Mouse (Mus musculus) neural tube, embryonic 12.5 days (tissue): Measurements from ENCODE around the gene Dnajb13. TPM values are rescaled to one million over a fixed set of nuclear protein-coding genes. Genes with fewer than 3 reads are reported as not detected.

Source experiments
- ATAC-seq: fragments of 200-750 bp; cut with Nextera tagmentation; 2 replicates; pipeline ENCODE4 v1.8.0; 2017; ENCODE audit warnings: low read depth, mild to moderate bottlenecking, moderate TSS enrichment, moderate library complexity; ENCODE audit not compliant: low FRiP score
- H3K27ac ChIP-seq: fragments of 300-500 bp; sonication (generic); 2 replicates; pipeline ENCODE4 v1.5.1; 2016
- H3K27me3 ChIP-seq: fragments of 300-500 bp; sonication (generic); replicated peaks from 2 replicates; pipeline ENCODE4 v1.6.1; 2016; ENCODE audit warnings: mild to moderate bottlenecking
- H3K36me3 ChIP-seq: fragments of 300-500 bp; sonication (generic); 2 replicates; pipeline ENCODE4 v1.6.1; 2016; ENCODE audit warnings: mild to moderate bottlenecking
- H3K4me1 ChIP-seq: fragments of 300-500 bp; sonication (generic); 2 replicates; pipeline ENCODE4 v1.6.1; 2016
- H3K4me2 ChIP-seq: fragments of 300-500 bp; sonication (generic); replicated peaks from 2 replicates; pipeline ENCODE4 v1.6.1; 2016; ENCODE audit warnings: mild to moderate bottlenecking
- H3K4me3 ChIP-seq: fragments of 300-500 bp; sonication (generic); 2 replicates; pipeline ENCODE4 v1.5.1; 2016
- H3K9ac ChIP-seq: fragments of 300-500 bp; sonication (generic); 2 replicates; pipeline ENCODE4 v1.6.1; 2016; ENCODE audit warnings: mild to moderate bottlenecking
- H3K9me3 ChIP-seq: fragments of 300-500 bp; sonication (generic); 2 replicates; pipeline ENCODE4 v1.6.1; 2016; ENCODE audit warnings: mild to moderate bottlenecking
- WGBS: fragments of 180-500 bp; shearing (Covaris S2); methylation state at CpG from one replicate; pipeline ENCODE4 v1.1.7; 2016; 5-methylcytosine and 5-hydroxymethylcytosine counted together
- polyA plus RNA-seq: library from polyadenylated mRNA; unstranded; fragments of >200 nt; fragmentation: Nextera tagmentation; extraction: Ambion mirVana; gene quantifications from 2 replicates; pipeline ENCODE4 v1.2.1, GENCODE M21; 2016

Dnajb13 gene
- polyA plus RNA-seq, 1 experiment from 2014 or later, result 0.56 TPM

GRCm38 (mm10) chr7:100504740-100505487 is 9.8 kb downstream of the Dnajb13 start:
- Histone ChIP-seq H3K4me1 (peaks cover 9% of the 10 kb centered on the region), H3K27ac (no peak overlapping the region), H3K9ac (no peak overlapping the region), H3K9me3 (no peaks in the 10 kb centered on the region), H3K4me3 (no peak overlapping the region), H3K36me3 (no peaks in the 10 kb centered on the region), H3K27me3 (no peaks in the 10 kb centered on the region), H3K4me2 (no peak overlapping the region)
- 88% methylated on average over 13 of the region's 13 CpGs for WGBS
- no peak for ATAC-seq

GRCm38 (mm10) chr7:100503076-100503475 is 11.7 kb downstream of the Dnajb13 start:
- WGBS, result 88% methylated on average over 5 of the region's 5 CpGs
- ATAC-seq, result no peak
- Histone ChIP-seq H3K27me3 (no peaks in the 10 kb centered on the region), H3K4me1 (peaks cover 3% of the 10 kb centered on the region), H3K4me3 (no peak overlapping the region), H3K9me3 (no peaks in the 10 kb centered on the region), H3K27ac (no peak overlapping the region), H3K4me2 (no peak overlapping the region), H3K36me3 (peaks cover 11% of the 10 kb centered on the region; the same call in 1 of the 2 replicates), H3K9ac (no peak overlapping the region)

GRCm38 (mm10) chr7:100502374-100502922 is 12.3 kb downstream of the Dnajb13 start:
- no peaks in the 10 kb centered on the region for H3K27me3 ChIP-seq
- H3K9ac ChIP-seq, result no peak overlapping the region
- no peak overlapping the region for H3K4me3 ChIP-seq
- ATAC-seq, result no peak
- peaks cover 11% of the 10 kb centered on the region; the same call in 1 of the 2 replicates for H3K36me3 ChIP-seq
- 87% methylated on average over 7 of the region's 7 CpGs for WGBS
- no peaks in the 10 kb centered on the region for H3K9me3 ChIP-seq
- H3K27ac ChIP-seq, result no peak overlapping the region
- no peaks in the 10 kb centered on the region for H3K4me1 ChIP-seq
- H3K4me2 ChIP-seq, result no peak overlapping the region

- no peaks in the 10 kb centered on the region for H3K9me3 ChIP-seq
- peaks cover 11% of the 10 kb centered on the region; the same call in 1 of the 2 replicates for H3K36me3 ChIP-seq
- 70% methylated on average over 2 of the region's 2 CpGs for WGBS
- no peak overlapping the region for H3K4me2 ChIP-seq
- H3K4me1 ChIP-seq, result no peaks in the 10 kb centered on the region
- no peak overlapping the region for H3K27ac ChIP-seq
- H3K27me3 ChIP-seq, result no peaks in the 10 kb centered on the region
- no peak overlapping the region for H3K9ac ChIP-seq
- H3K4me3 ChIP-seq, result no peak overlapping the region
- ATAC-seq, result no peak
These were observed 12.9 kb downstream of the Dnajb13 start for GRCm38 (mm10) chr7:100501844-100502373.

- Histone ChIP-seq H3K27ac (no peak overlapping the region), H3K4me2 (no peak overlapping the region), H3K9ac (no peak overlapping the region), H3K4me1 (peaks cover 4% of the 10 kb centered on the region; the same call in 1 of the 2 replicates), H3K9me3 (no peaks in the 10 kb centered on the region), H3K27me3 (no peaks in the 10 kb centered on the region), H3K36me3 (peaks cover 11% of the 10 kb centered on the region; the same call in 1 of the 2 replicates), H3K4me3 (no peak overlapping the region)
- 73% methylated on average over 6 of the region's 6 CpGs for WGBS
- ATAC-seq, result no peak
These were observed 13.5 kb downstream of the Dnajb13 start for GRCm38 (mm10) chr7:100501027-100501843.

- ATAC-seq, result no peak
- peaks cover 12% of the 10 kb centered on the region for H3K4me1 ChIP-seq
- no peak overlapping the region for H3K4me3 ChIP-seq
- H3K9me3 ChIP-seq, result no peaks in the 10 kb centered on the region
- no peaks in the 10 kb centered on the region for H3K27me3 ChIP-seq
- no peak overlapping the region for H3K27ac ChIP-seq
- no peak overlapping the region for H3K4me2 ChIP-seq
- no peak overlapping the region for H3K9ac ChIP-seq
- 70% methylated on average over 16 of the region's 16 CpGs for WGBS
- peaks cover 11% of the 10 kb centered on the region; the same call in 1 of the 2 replicates for H3K36me3 ChIP-seq
These were observed 14.3 kb downstream of the Dnajb13 start for GRCm38 (mm10) chr7:100500276-100500977.

GRCm38 (mm10) chr7:100499465-100499864 is 15.3 kb downstream of the Dnajb13 start:
- Histone ChIP-seq H3K9ac (no peak overlapping the region), H3K36me3 (peaks cover 11% of the 10 kb centered on the region; the same call in 1 of the 2 replicates), H3K4me1 (peaks cover 18% of the 10 kb centered on the region), H3K4me2 (no peak overlapping the region), H3K9me3 (no peaks in the 10 kb centered on the region), H3K4me3 (no peak overlapping the region), H3K27ac (no peak overlapping the region), H3K27me3 (no peaks in the 10 kb centered on the region)
- ATAC-seq, result no peak

GRCm38 (mm10) chr7:100497982-100498381 is 16.8 kb downstream of the Dnajb13 start:
- Histone ChIP-seq H3K9ac (no peak overlapping the region), H3K27me3 (0 out of 2 replicates have a peak, but pooled peaks cover 3% of the 10 kb centered on the region), H3K9me3 (no peaks in the 10 kb centered on the region), H3K4me1 (peaks cover 29% of the 10 kb centered on the region), H3K36me3 (peaks cover 11% of the 10 kb centered on the region; the same call in 1 of the 2 replicates), H3K27ac (no peak overlapping the region), H3K4me3 (no peak overlapping the region), H3K4me2 (no peak overlapping the region)
- WGBS, result 91% methylated on average over 13 of the region's 13 CpGs
- ATAC-seq, result no peak

GRCm38 (mm10) chr7:100497402-100497801 is 17.4 kb downstream of the Dnajb13 start:
- Histone ChIP-seq H3K36me3 (peaks cover 11% of the 10 kb centered on the region; the same call in 1 of the 2 replicates), H3K9ac (no peak overlapping the region), H3K4me2 (no peak overlapping the region), H3K4me1 (peaks cover 34% of the 10 kb centered on the region), H3K27me3 (peaks cover 8% of the 10 kb centered on the region; the same call in 1 of the 2 replicates), H3K4me3 (no peak overlapping the region), H3K27ac (no peak overlapping the region), H3K9me3 (no peaks in the 10 kb centered on the region)
- 89% methylated on average over 4 of the region's 4 CpGs for WGBS
- no peak for ATAC-seq

GRCm38 (mm10) chr7:100496791-100497190 is 18.0 kb downstream of the Dnajb13 start:
- ATAC-seq, result no peak
- H3K4me1 ChIP-seq, result peaks cover 36% of the 10 kb centered on the region
- peaks cover 11% of the 10 kb centered on the region; the same call in 1 of the 2 replicates for H3K36me3 ChIP-seq
- no peak overlapping the region for H3K4me2 ChIP-seq
- peaks cover 10% of the 10 kb centered on the region; the same call in 1 of the 2 replicates for H3K27me3 ChIP-seq
- no peaks in the 10 kb centered on the region for H3K9me3 ChIP-seq
- H3K27ac ChIP-seq, result no peak overlapping the region
- no peak overlapping the region for H3K4me3 ChIP-seq
- 97% methylated on average over 9 of the region's 9 CpGs for WGBS
- H3K9ac ChIP-seq, result no peak overlapping the region

GRCm38 (mm10) chr7:100496371-100496770 is 18.4 kb downstream of the Dnajb13 start:
- no peak for ATAC-seq
- Histone ChIP-seq H3K4me1 (peaks cover 36% of the 10 kb centered on the region), H3K4me3 (no peak overlapping the region), H3K9ac (no peak overlapping the region), H3K4me2 (peak overlapping the region; percentile 86), H3K9me3 (no peaks in the 10 kb centered on the region), H3K36me3 (peaks cover 11% of the 10 kb centered on the region; the same call in 1 of the 2 replicates), H3K27ac (no peak overlapping the region), H3K27me3 (peaks cover 10% of the 10 kb centered on the region; the same call in 1 of the 2 replicates)
- 80% methylated on average over 6 of the region's 6 CpGs for WGBS
